Mouse (Mus musculus) heart, embryonic 14.5 days (tissue): ENCODE measurements around the gene Arfrp1. TPM values are rescaled to one million over a fixed set of nuclear protein-coding genes. Genes with fewer than 3 reads are reported as not detected.

Experiments used
- ATAC-seq: fragments of 200-750 bp; cut with Nextera tagmentation; 2 replicates; pipeline ENCODE4 v1.8.0; 2017; ENCODE audit warnings: low read depth, moderate TSS enrichment; ENCODE audit not compliant: insufficient number of reproducible peaks, insufficient read depth, low FRiP score
- H3K27ac ChIP-seq, 2 experiments: fragments of 200-500 bp in 1 of 2; fragments of 300-500 bp in 1 of 2; sonication (generic) in 1 of 2; replicated peaks in 1 of 2; 2 replicates each; pipeline ENCODE4 v1.5.1; 2012 to 2014; ENCODE audit warnings: low read depth in 2 of 2, low read length in 2 of 2, control low read depth in 1 of 2, mild to moderate bottlenecking in 1 of 2, mixed read lengths in 1 of 2; ENCODE audit not compliant: control insufficient read depth in 1 of 2, insufficient read depth in 1 of 2
- H3K27me3 ChIP-seq: fragments of 300-500 bp; sonication (generic); 2 replicates; pipeline ENCODE4 v1.6.1; 2014; ENCODE audit warnings: mild to moderate bottlenecking, low read length, control low read depth; ENCODE audit not compliant: control insufficient read depth, insufficient read depth
- H3K36me3 ChIP-seq: fragments of 300-500 bp; sonication (generic); 2 replicates; pipeline ENCODE4 v1.6.1; 2014; ENCODE audit warnings: mild to moderate bottlenecking, control low read depth, low read length, mixed read lengths; ENCODE audit not compliant: control insufficient read depth, insufficient read depth
- H3K4me1 ChIP-seq, 2 experiments: fragments of 200-500 bp in 1 of 2; fragments of 300-500 bp in 1 of 2; sonication (generic) in 1 of 2; 2 replicates each; pipeline ENCODE4 v1.6.1; 2012 to 2014; ENCODE audit warnings: low read length in 2 of 2, control low read depth in 1 of 2, mixed read lengths in 1 of 2; ENCODE audit not compliant: control insufficient read depth in 2 of 2, insufficient read depth in 2 of 2
- H3K4me2 ChIP-seq: fragments of 300-500 bp; sonication (generic); 2 replicates; pipeline ENCODE4 v1.6.1; 2014; ENCODE audit warnings: mild to moderate bottlenecking, low read length
- H3K4me3 ChIP-seq, 2 experiments: fragments of 200-500 bp in 1 of 2; fragments of 300-500 bp in 1 of 2; sonication (generic) in 1 of 2; 2 replicates each; pipeline ENCODE4 v1.5.1; 2012 to 2014; ENCODE audit warnings: low read length in 2 of 2, mild to moderate bottlenecking in 2 of 2, control low read depth in 1 of 2, low read depth in 1 of 2, moderate library complexity in 1 of 2; ENCODE audit not compliant: control insufficient read depth in 1 of 2, insufficient read depth in 1 of 2
- H3K9ac ChIP-seq: fragments of 300-500 bp; sonication (generic); 2 replicates; pipeline ENCODE4 v1.6.1; 2014; ENCODE audit warnings: mild to moderate bottlenecking, low read length
- H3K9me3 ChIP-seq: fragments of 300-500 bp; sonication (generic); 2 replicates; pipeline ENCODE4 v1.6.1; 2016; ENCODE audit warnings: low read length, control low read depth; ENCODE audit not compliant: control insufficient read depth
- WGBS: fragments of 180-500 bp; shearing (Covaris S2); extraction: QIAGEN DNeasy Blood & Tissue Kit; methylation state at CpG from one replicate; pipeline ENCODE4 v1.1.7; 2014; 5-methylcytosine and 5-hydroxymethylcytosine counted together
- polyA plus RNA-seq: library from polyadenylated mRNA; unstranded; fragments of >200 nt; fragmentation: Nextera tagmentation; extraction: Ambion mirVana; gene quantifications from 2 replicates; pipeline ENCODE4 v1.2.1, GENCODE M21; 2014

The Arfrp1 gene
- polyA plus RNA-seq, 1 experiment from 2014 or later = 42.8 TPM

DNA sequence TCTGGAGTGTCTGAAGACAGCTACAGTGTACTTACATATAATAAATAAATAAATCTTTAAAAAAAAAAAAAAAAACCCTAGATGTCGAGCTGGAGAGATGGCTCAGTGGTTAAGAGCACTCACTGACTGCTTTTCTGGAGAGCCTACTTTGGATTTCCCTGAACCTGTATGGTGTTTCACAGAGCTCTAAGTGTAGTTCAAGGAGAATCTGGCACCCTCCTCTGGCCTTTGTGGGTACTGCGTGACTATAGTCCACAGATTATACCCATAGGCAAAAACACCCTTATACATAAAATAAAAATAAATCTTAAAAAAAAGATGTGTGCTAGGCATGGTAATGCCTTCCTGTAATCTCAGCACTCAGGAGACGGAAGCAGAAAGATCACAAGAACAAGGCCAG, 31.2 kb downstream of the Arfrp1 start:
- peaks cover 89% of the 10 kb centered on the region for H3K36me3 ChIP-seq
- ATAC-seq = no peak
- H3K4me2 ChIP-seq = no peak overlapping the region
- H3K4me1 ChIP-seq = 0 out of 4 replicates have a peak, but pooled peaks cover 0 to 3% of the 10 kb centered on the region in 2 experiments
- H3K9ac ChIP-seq = no peak overlapping the region
- H3K9me3 ChIP-seq = no peaks in the 10 kb centered on the region
- no peak overlapping the region for H3K4me3 ChIP-seq
- WGBS = 59% methylated on average over 3 of the region's 3 CpGs
- no peak overlapping the region for H3K27ac ChIP-seq
- no peaks in the 10 kb centered on the region for H3K27me3 ChIP-seq

DNA sequence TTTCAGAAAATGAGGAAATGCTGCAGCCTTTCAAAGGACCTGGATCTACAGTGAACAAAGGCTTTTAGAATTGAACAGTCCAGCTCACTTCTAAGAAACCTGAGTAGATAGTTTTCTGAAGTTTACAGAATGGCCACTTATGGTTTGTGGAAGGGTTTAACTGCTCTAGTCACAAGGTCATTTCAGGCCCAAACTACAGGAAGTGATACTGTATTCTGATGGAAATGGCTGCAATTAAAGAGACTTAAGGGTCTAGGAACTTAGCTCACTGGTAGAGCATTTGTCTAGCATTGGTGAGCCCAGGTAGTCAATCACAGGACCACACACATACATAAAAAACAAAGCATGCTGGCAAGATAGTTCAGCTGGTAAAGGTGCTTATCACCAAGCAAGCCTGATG, 32.7 kb downstream of the Arfrp1 start:
- Histone ChIP-seq H3K4me3 (no peak overlapping the region), H3K27ac (no peak overlapping the region), H3K9ac (no peak overlapping the region), H3K4me2 (no peak overlapping the region), H3K9me3 (no peaks in the 10 kb centered on the region), H3K27me3 (no peaks in the 10 kb centered on the region), H3K4me1 (0 out of 4 replicates have a peak, but pooled peaks cover 0 to 3% of the 10 kb centered on the region in 2 experiments), H3K36me3 (peaks cover 91% of the 10 kb centered on the region)
- no peak for ATAC-seq

DNA sequence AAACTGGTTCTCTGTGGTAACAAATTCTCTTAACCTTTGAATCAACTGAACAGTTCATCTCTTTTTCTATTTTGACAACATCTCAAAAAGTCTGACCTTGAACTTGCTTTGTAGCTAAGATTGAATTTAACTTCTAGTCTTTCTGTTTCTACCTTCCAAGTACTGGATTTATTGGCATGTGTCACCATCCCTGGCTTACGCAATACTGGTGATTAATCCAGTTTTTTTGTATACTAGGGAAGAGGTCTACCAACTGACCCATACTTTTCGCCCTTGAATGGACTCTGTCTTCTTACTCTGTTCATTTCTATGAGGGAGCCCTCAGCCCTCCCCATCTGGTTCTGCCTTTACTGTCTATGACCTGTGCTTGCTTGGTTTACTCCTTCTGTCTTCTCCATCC, 39.1 kb downstream of the Arfrp1 start:
- no peak for ATAC-seq
- 0 out of 4 replicates have a peak, but pooled peaks cover 0 to 3% of the 10 kb centered on the region in 2 experiments for H3K4me1 ChIP-seq
- WGBS = 88% methylated on average over 2 of the region's 2 CpGs

DNA sequence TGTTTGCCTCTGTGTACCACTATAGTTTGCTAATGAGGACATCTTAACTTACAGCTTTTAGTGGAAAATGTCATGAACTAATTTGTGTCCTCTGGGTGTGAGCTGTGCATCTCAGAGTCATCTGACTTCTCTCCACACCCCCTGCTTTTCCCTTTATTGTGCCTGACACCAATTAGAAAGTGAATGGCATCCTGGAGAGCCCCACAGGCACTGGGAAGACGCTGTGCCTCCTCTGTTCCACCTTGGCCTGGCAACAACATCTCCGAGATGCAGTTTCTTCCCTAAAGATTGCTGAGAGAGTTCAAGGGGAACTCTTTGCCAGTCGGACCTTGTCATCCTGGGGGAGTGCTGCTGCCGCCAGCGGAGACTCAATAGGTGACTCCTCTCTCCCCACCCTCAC, 43.1 kb downstream of the Arfrp1 start:
- 75% methylated on average over 5 of the region's 5 CpGs for WGBS
- Histone ChIP-seq H3K27me3 (no peaks in the 10 kb centered on the region; the same call in 1 of the 2 replicates), H3K9ac (no peak overlapping the region), H3K4me1 (peaks cover 3 to 8% of the 10 kb centered on the region in 2 experiments; a peak in 3 of 4 replicates), H3K4me2 (no peak overlapping the region), H3K9me3 (no peaks in the 10 kb centered on the region), H3K36me3 (peaks cover 57% of the 10 kb centered on the region), H3K27ac (no peak overlapping the region), H3K4me3 (no peak overlapping the region)
- ATAC-seq = no peak

More for the DNA sequence above, 39.1 kb downstream of the Arfrp1 start:
- H3K36me3 ChIP-seq = peaks cover 93% of the 10 kb centered on the region
- H3K4me3 ChIP-seq = no peak overlapping the region
- no peak overlapping the region for H3K27ac ChIP-seq
- H3K9me3 ChIP-seq = no peaks in the 10 kb centered on the region
- no peak overlapping the region for H3K4me2 ChIP-seq
- H3K27me3 ChIP-seq = no peaks in the 10 kb centered on the region
- no peak overlapping the region for H3K9ac ChIP-seq

DNA sequence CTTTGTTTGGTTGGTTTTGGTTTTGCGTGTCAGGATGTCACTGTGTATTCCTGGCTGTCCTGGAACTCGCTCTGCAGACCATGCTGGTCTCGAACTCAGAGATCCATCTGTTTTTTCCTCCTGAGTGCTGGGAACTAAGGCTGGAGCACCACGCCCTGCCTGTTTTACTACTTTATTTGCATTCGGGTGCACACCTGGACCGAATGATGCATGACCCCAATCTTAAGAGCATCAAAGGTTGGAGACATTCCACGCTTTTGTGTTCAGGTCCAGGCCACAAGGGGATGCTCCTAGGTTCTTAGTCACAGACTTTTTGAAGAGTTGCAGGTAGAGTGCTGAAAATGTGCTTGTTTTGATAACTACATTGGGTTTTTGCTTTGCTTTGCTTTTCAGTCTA, 45.1 kb downstream of the Arfrp1 start:
- Histone ChIP-seq H3K9me3 (no peaks in the 10 kb centered on the region), H3K27ac (peak overlapping the region; percentile 77 to 84; a peak in 3 of 4 replicates), H3K4me1 (peaks cover 3 to 8% of the 10 kb centered on the region in 2 experiments; a peak in 3 of 4 replicates), H3K27me3 (peaks cover 5% of the 10 kb centered on the region), H3K36me3 (peaks cover 37% of the 10 kb centered on the region), H3K4me2 (peak overlapping the region; percentile 88), H3K9ac (peak overlapping the region; percentile 80), H3K4me3 (peak overlapping the region; percentile 69 to 78)
- ATAC-seq = 0 out of 2 replicates have a peak, but pooled peaks have one; percentile 11
- WGBS = 13% methylated on average over 7 of the region's 7 CpGs

DNA sequence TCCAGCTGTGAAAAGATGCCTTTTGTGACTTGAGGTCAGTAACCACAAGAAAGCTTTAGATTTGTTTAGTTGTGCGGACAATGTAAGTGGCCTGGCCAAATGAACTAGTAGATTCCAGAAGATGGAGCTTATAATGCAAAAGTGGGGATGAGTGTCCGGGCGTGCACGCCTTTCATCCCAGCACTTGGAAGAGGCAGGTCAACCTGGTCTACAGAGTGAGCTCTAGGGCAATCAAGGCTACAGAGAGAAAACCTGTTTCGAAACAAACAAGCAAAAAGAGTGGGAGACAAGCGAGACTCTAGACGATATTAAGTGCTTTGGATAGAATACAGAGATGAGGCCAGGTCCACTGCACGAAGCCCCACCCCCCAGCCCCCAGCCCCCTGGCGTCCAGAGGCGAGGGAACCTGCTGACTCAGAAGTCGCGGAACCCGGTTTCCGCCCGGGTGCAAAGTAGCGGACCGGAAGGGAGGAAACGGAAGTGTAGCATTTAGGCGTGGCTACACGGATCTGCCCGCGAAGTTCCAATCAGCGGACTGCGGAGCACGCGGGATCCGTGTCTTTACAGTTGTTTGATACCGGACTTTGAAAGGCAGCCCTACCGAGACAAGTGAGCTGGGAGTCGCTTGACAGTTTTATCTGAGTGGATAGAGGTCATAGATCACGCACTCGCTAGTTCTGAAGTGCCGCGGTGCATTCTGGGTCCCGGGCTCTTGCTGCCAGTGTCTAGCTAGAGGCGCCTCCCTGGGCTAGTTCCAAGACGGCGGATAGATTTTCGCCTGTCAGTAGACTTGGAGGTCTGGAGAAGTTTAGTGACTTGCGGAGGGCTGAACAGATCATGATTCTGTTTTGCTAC, 45.7 kb downstream of the Arfrp1 start, which contains the start of gene Rtel1:
Gene Rtel1, plus strand, starts transcription at position 492 of the 855 bp plus-strand sequence.
- Histone ChIP-seq H3K9me3 (no peaks in the 10 kb centered on the region), H3K4me3 (peak within 1 kb of the TSS; percentile 69 to 78), H3K4me1 (peaks cover 3 to 8% of the 10 kb centered on the region in 2 experiments; a peak in 3 of 4 replicates), H3K36me3 (peaks cover 31% of the 10 kb centered on the region), H3K9ac (peak within 1 kb of the TSS; percentile 80), H3K4me2 (peak within 1 kb of the TSS; percentile 88), H3K27me3 (peaks cover 10% of the 10 kb centered on the region), H3K27ac (peak within 1 kb of the TSS; percentile 77 to 84)
- peak; percentile 71 for ATAC-seq
- WGBS = 5% methylated on average over 40 of the region's 40 CpGs

DNA sequence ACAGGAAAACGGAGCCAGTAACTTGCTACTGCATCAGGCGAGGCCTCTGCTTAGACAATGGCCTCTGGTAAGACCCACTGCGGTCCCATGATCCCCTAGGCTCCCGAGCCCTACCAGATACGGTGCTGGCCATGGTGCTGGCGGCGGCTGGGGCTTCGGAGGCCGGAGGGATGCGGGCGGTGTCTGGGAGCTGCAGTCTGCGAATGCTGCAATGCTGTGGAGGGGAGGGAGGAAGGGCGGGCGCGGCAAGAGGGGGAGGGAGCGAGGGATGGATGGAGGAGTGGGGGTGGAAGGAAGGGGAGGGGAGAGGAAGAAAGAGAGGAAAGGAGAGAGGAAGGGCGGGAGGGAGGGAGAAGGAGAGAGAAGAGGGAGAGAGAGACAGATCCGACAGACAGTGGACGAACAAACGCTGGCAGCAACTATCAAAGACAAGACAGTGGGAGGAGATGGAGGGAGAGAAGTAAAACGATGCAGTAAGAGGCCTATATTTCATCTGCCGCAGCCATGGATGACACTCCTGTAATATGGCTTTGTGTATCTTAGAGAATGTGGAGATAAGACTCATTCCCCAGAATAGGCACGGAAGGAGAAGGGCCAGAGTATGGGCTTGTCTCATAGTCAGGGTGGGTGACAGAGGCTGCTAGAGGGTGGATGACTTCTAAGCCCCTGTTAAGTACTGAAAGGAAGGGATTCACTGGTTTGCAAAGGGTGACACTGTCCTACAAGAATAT, 51.0 kb downstream of the Arfrp1 start, which contains the start of gene Stmn3:
Gene Stmn3, minus strand, starts transcription at position 421 of the 731 bp plus-strand sequence.
- Histone ChIP-seq H3K4me3 (peak within 1 kb of the TSS in 1 of 2 experiments; percentile 19; a peak in 2 of 4 replicates), H3K27ac (no peak within 1 kb of the TSS), H3K27me3 (peaks cover 46% of the 10 kb centered on the region), H3K4me2 (peak within 1 kb of the TSS; percentile 42), H3K9me3 (no peaks in the 10 kb centered on the region), H3K4me1 (peaks cover 4 to 6% of the 10 kb centered on the region in 2 experiments; a peak in 2 of 4 replicates), H3K36me3 (no peaks in the 10 kb centered on the region), H3K9ac (no peak within 1 kb of the TSS)
- no peak; the same call in 1 of the 2 replicates for ATAC-seq
- WGBS = 5% methylated on average over 23 of the region's 23 CpGs
